Mouse (Mus musculus) megakaryocyte, embryonic 14.5 days (primary cell): Measurements from ENCODE around the gene Tom1l2. TPM values are rescaled to one million over a fixed set of nuclear protein-coding genes. Genes with fewer than 3 reads are reported as not detected.

Source experiments
- H3K27me3 ChIP-seq: replicated peaks from 2 replicates; pipeline ENCODE3; 2012; ENCODE audit warnings: inconsistent platforms
- H3K36me3 ChIP-seq: replicated peaks from 2 replicates; pipeline ENCODE3; 2012; ENCODE audit warnings: low read length, inconsistent platforms, mixed read lengths
- H3K4me1 ChIP-seq: 2 replicates; pipeline ENCODE4 v1.6.1; 2012; ENCODE audit warnings: inconsistent platforms
- H3K4me3 ChIP-seq: replicated peaks from 2 replicates; pipeline ENCODE3; 2012; ENCODE audit warnings: moderate library complexity, mild to moderate bottlenecking, inconsistent platforms
- H3K9me3 ChIP-seq: 2 replicates; pipeline ENCODE4 v1.6.1; 2012; ENCODE audit warnings: inconsistent platforms
- FLI1 ChIP-seq: IDR thresholded peaks from 2 replicates; pipeline ENCODE4 v1.6.1; 2012; ENCODE audit warnings: low read length, inconsistent platforms, mixed read lengths
- GATA1 ChIP-seq: IDR thresholded peaks from 3 replicates; pipeline ENCODE4 v1.6.1; 2012; ENCODE audit warnings: mixed read lengths, low read length, inconsistent platforms, borderline replicate concordance
- polyA plus RNA-seq: library from polyadenylated mRNA; stranded (reverse); fragments of >175 nt; gene quantifications from 2 replicates; pipeline ENCODE4 v1.2.3, GENCODE M21; 2012; ENCODE audit warnings: low replicate concordance; ENCODE audit not compliant: insufficient read depth

Gene Tom1l2
- polyA plus RNA-seq, 1 experiment = 9.4 TPM

DNA sequence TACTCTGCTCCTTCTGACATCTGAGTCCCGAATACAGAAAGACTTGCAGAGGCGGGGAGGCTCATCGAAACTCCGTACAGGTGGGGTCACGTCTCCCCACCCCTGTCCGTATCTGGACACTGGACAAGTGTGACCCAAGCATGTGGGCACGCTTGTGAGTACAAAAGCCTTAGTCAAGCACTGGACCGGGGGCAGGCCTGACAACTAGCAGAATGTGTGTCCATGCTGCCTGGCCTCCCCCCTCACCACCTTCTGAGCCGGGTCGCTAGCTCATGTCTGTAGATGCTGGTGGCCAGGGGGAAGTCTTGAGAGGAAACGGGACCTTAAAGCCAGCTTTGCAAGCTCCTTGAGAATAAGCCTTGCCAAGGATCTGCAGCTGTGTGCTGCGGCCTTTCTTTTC, 140.9 kb downstream of the Tom1l2 start:
- H3K9me3 ChIP-seq = no peaks in the 10 kb centered on the region
- TF ChIP-seq FLI1 = no peak
- no peak for TF ChIP-seq GATA1
- H3K4me1 ChIP-seq = peaks cover 91% of the 10 kb centered on the region
- H3K36me3 ChIP-seq = peaks cover 77% of the 10 kb centered on the region
- peak overlapping the region; percentile 53 for H3K4me3 ChIP-seq
- H3K27me3 ChIP-seq = no peaks in the 10 kb centered on the region

DNA sequence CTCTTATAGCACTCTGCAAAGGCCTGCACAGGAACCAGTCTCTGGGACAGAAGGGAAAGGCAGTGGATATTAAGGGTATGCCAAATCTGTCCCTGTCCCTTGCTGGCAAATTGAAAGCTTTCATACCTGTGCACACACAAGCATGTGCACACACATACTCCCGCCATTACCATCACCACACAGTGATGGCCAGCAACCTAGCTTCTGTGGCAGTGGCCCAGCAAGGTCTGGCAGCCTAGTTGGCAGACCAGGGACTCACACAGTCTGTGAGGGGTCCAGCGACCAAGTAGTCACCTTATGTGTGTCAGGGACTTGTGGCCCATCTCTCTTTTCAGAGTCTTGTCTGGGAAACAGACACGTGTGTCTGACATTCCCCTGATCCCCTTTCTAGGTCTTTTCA, 141.6 kb downstream of the Tom1l2 start:
- Histone ChIP-seq H3K4me3 (peak overlapping the region; percentile 94), H3K9me3 (no peaks in the 10 kb centered on the region), H3K27me3 (no peaks in the 10 kb centered on the region), H3K4me1 (peaks cover 91% of the 10 kb centered on the region), H3K36me3 (peaks cover 77% of the 10 kb centered on the region)
- TF ChIP-seq GATA1 = no peak
- TF ChIP-seq FLI1 = no peak

DNA sequence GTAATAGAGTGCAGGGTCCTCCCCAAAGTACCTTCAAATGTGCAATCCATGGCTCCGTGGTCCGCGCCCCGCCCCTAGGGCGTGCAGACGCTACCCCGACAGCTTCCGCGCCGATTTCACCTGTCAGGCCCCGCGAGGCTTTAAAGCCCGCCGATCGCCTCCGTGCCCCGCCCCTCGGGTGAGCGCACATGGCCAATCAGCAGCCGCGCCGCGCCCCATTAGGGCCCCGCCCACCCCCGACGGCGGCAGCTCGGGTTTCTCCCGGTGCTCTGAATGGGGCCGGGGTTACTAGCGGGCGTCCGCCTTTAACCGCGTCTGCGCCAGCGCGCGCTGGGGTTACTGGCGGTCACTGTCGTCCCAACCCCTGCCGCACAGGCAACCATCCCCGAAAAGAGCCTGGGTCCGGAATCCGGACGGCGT, 142.4 kb downstream of the Tom1l2 start:
- no peaks in the 10 kb centered on the region for H3K9me3 ChIP-seq
- peaks cover 88% of the 10 kb centered on the region for H3K4me1 ChIP-seq
- peaks cover 77% of the 10 kb centered on the region for H3K36me3 ChIP-seq
- H3K4me3 ChIP-seq = peak overlapping the region; percentile 94
- TF ChIP-seq FLI1 = no peak
- no peak for TF ChIP-seq GATA1
- H3K27me3 ChIP-seq = no peaks in the 10 kb centered on the region

DNA sequence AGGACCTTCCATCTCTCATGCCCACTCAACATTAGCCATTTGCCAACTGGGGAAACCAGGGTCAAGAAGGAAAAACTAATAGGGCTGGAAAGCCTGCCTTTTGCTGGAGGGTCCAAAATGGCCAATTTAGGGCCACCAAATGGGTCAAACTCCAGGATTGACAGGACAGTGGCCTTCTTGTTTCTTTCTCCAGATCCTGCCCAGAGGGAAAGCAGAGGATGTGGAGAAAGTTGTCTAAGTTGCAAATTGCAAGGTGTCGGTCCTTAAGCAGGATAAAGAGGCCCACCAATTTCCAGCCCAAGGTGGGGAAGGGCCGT, 142.8 kb downstream of the Tom1l2 start:
- peaks cover 79% of the 10 kb centered on the region for H3K36me3 ChIP-seq
- no peaks in the 10 kb centered on the region for H3K27me3 ChIP-seq
- H3K4me3 ChIP-seq = peak overlapping the region; percentile 94
- H3K9me3 ChIP-seq = no peaks in the 10 kb centered on the region
- H3K4me1 ChIP-seq = peaks cover 85% of the 10 kb centered on the region
- no peak for TF ChIP-seq GATA1
- no peak for TF ChIP-seq FLI1

DNA sequence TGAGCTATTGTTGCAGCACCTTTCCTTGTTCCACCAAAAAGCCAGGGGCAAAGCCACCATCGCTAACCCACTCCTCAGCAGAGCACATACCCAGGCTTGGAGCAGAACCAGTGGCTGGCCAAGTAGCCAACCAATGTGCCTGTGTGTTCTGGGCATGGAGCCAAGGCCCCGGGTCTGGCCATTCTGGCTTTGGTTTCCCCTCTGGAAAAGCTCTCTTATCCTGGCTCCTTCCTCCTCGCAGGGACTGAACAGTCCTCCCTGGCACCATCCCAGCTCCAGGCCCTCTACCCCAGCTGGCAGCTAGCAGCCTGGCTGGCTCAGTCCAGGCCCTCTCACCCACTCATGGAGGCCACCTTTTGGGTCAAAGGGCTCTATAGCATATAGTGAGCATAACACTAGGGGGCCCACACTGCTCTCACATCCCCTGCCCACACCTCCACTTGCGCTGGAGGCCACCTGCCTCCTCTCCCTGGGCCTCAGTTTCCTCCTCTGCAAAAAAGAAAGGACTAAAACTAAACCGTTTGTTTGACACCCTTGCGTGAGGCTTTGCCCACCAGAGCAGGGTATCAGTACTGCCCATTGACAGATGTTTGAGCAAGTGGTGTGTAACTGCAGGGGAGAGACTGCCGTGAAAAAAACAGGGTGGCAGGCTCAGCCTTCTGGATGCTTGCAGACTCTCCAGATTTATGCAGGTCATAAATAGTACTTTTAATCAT, 143.3 kb downstream of the Tom1l2 start:
- TF ChIP-seq GATA1 (no peak), FLI1 (no peak)
- H3K4me1 ChIP-seq = peaks cover 83% of the 10 kb centered on the region
- no peaks in the 10 kb centered on the region for H3K27me3 ChIP-seq
- peaks cover 81% of the 10 kb centered on the region for H3K36me3 ChIP-seq
- H3K9me3 ChIP-seq = no peaks in the 10 kb centered on the region
- peak overlapping the region; percentile 94 for H3K4me3 ChIP-seq

DNA sequence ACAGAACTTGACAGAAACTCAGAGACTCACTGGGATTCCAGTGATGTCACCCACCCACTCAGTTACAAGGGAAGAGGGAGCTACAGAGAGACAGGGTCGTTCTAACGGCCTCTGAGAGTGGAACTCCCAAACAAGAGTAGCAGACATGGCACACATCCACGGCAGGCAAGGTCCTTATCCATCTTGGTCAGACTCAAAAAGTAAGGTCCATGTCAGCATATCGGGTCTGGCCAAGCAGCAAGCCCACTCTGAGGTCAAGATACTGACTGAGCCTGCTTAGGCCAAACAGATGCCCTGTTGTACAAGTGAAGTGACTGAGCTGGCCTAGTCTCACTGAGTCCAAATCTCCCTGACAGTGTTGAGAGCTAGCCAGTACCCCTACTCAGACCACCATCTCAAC, 144.0 kb downstream of the Tom1l2 start:
- Histone ChIP-seq H3K4me3 (peak overlapping the region; percentile 94), H3K9me3 (no peaks in the 10 kb centered on the region), H3K36me3 (peaks cover 83% of the 10 kb centered on the region), H3K4me1 (peaks cover 85% of the 10 kb centered on the region), H3K27me3 (no peaks in the 10 kb centered on the region)
- TF ChIP-seq GATA1 (no peak), FLI1 (no peak)

DNA sequence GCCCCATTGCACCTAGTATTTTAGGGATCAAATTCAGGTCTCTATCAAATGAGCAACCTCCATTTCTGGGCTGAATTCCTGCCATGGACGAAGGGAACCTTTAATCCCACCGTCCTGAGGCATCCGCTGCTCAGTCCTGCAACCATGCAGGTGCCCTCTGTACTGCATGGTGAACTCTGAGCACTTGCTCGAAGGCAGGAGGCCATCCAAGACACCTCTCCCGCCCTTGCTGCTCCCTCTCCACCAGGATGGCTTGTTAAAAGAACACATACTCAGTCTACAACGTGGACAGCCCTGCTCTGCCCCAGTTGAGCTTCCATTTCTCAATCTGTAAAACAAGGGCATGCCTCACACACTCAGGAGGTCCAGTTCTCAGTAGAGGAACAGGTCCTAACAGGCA, 144.5 kb downstream of the Tom1l2 start:
- peak overlapping the region; percentile 7 for H3K4me3 ChIP-seq
- peaks cover 83% of the 10 kb centered on the region for H3K36me3 ChIP-seq
- peaks cover 82% of the 10 kb centered on the region for H3K4me1 ChIP-seq
- H3K9me3 ChIP-seq = no peaks in the 10 kb centered on the region
- no peak for TF ChIP-seq GATA1
- no peak for TF ChIP-seq FLI1
- H3K27me3 ChIP-seq = no peaks in the 10 kb centered on the region

DNA sequence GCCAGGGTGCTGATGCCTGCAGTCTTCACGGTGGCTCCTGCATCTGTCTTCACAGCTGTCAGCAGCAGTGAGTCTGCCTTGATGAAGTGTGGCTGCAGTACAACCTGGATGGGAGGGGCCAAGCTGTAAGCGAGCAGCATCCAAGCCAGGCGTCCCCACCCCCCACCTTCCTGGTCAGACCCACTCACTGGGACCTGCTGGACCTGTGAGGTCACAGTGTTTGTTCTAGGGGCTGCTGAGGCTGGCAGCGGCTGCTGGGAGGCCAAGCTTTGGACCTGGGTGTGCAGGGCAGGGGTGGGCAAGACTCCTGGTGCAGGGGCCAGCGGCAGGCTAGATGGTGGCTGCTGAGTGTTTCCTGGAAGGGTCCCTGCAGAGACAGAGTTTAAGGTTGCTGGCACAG, 146.5 kb downstream of the Tom1l2 start:
- Histone ChIP-seq H3K4me1 (peaks cover 82% of the 10 kb centered on the region), H3K36me3 (peaks cover 85% of the 10 kb centered on the region), H3K4me3 (peak overlapping the region; percentile 10), H3K9me3 (no peaks in the 10 kb centered on the region), H3K27me3 (no peaks in the 10 kb centered on the region)
- no peak for TF ChIP-seq GATA1
- TF ChIP-seq FLI1 = no peak

DNA sequence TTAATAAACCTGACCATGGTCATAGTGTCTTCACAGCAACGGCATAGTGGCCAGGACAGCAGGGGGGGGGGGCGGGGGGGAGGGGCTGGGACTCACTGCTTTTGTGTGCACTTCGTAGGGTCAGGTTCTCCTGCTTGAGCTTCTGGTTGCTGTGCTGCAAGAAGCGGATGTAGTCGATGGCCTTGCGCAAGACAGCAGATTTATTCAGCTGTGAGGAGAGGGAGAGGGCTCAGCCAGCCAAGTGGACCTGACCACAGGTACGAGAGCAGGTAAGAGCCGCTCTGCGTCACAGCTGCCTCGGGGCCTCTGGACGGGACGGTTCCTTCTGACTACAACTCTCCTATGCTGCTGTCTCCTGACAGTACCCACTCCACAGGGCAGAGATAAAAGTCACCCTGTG, 147.7 kb downstream of the Tom1l2 start:
- TF ChIP-seq FLI1 (no peak), GATA1 (no peak)
- no peaks in the 10 kb centered on the region for H3K27me3 ChIP-seq
- H3K4me1 ChIP-seq = peaks cover 84% of the 10 kb centered on the region
- peaks cover 95% of the 10 kb centered on the region for H3K36me3 ChIP-seq
- no peaks in the 10 kb centered on the region for H3K9me3 ChIP-seq
- no peak overlapping the region for H3K4me3 ChIP-seq

DNA sequence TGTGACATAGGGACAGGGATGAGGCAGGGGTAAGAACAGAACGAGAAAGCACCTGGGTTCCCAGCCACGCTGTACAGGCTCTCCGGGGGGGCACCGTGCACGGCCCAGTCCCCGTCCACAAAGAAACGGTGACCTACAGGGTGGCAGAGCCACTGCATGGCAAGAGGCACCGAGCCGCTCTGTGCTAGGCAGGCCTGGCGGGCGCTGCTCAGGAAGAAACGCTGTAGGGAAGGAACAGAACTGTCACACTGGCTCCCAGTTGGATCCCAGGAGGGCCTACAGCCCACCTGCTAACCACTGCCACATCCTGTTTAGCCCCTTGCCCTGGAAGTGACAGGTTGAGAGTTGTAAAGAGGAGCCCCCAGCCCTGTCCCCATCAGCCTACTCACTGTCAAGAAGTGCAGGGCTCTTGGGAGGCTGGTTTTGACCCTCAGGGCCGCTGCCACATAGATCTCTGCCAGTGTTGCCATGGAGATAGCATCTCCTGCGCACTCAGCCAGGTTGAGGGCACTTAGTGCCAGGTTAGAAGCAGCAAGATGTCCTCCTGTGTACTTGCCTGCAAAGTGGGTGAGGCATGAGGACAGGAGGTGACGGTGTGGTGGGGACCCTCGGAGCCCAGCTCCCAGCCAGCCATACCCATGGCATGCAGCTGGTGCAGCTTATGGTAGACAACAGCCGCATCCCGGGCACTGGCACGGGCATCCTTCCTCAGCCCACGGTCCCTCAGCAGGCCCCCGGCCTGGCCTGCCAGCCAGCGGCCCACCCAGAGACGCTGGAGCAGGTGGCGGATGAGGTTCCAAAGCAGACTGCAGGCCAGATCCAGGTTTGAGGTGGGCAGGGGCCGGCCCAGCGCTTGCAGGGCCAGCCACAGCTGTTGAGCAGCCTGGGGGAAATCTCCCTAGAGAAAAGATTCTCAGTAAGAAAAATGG, 149.7 kb downstream of the Tom1l2 start:
- no peak overlapping the region for H3K4me3 ChIP-seq
- peaks cover 100% of the 10 kb centered on the region for H3K36me3 ChIP-seq
- H3K9me3 ChIP-seq = no peaks in the 10 kb centered on the region
- no peaks in the 10 kb centered on the region for H3K27me3 ChIP-seq
- peaks cover 81% of the 10 kb centered on the region for H3K4me1 ChIP-seq
- TF ChIP-seq GATA1 (no peak), FLI1 (no peak)
